Mouse (Mus musculus) adrenal gland, postnatal 36 days (tissue): ENCODE results near the gene Nr6a1. TPM values are rescaled to one million over a fixed set of nuclear protein-coding genes. Genes with fewer than 3 reads are reported as not detected.

Experiments used
- DNase-seq, 2 experiments: peaks; one replicate each; pipeline ENCODE4 v3.0.0; 2021; ENCODE audit warnings: mixed read lengths in 1 of 2
- total RNA-seq, 2 experiments: library from RNA; stranded (reverse); gene quantifications; 2 replicates each; pipeline ENCODE4 v1.2.3; 2021

The Nr6a1 gene
- total RNA-seq, 2 experiments from 2014 or later: 7.1 to 8.2 TPM

- no peak for DNase-seq
Observed at GRCm38 (mm10) chr2:38937396-38937795, 9.9 kb upstream of the Nr6a1 start.

GRCm38 (mm10) chr2:38936721-38937378 is 9.4 kb upstream of the Nr6a1 start:
- no peak for DNase-seq

GRCm38 (mm10) chr2:38934936-38935335 is 7.4 kb upstream of the Nr6a1 start:
- DNase-seq: no peak

- DNase-seq: no peak
Observed at GRCm38 (mm10) chr2:38933931-38934330, 6.4 kb upstream of the Nr6a1 start.

- peak; percentile 88 to 92 for DNase-seq
Observed at GRCm38 (mm10) chr2:38931851-38932667, 4.6 kb upstream of the Nr6a1 start, which contains the start of gene Olfml2a. Gene Olfml2a, plus strand, starts transcription at chr2:38931978.

- DNase-seq: no peak
Observed at GRCm38 (mm10) chr2:38930269-38930668, 2.8 kb upstream of the Nr6a1 start.

- peak; percentile 94 to 97 for DNase-seq
Observed at GRCm38 (mm10) chr2:38926145-38926891, 1.2 kb downstream of the Nr6a1 start.

- DNase-seq: peak; percentile 32 to 40
Observed at GRCm38 (mm10) chr2:38925171-38926080, 2.1 kb downstream of the Nr6a1 start.

GRCm38 (mm10) chr2:38924571-38924970 is 2.9 kb downstream of the Nr6a1 start:
- no peak for DNase-seq

- DNase-seq: no peak
Observed at GRCm38 (mm10) chr2:38923911-38924310, 3.6 kb downstream of the Nr6a1 start.

- DNase-seq: no peak
Observed at GRCm38 (mm10) chr2:38923471-38923870, 4.0 kb downstream of the Nr6a1 start.

GRCm38 (mm10) chr2:38921374-38921773 is 6.1 kb downstream of the Nr6a1 start:
- DNase-seq: no peak

GRCm38 (mm10) chr2:38916947-38917691 is 10.4 kb downstream of the Nr6a1 start:
- DNase-seq: no peak

- no peak for DNase-seq
Observed at GRCm38 (mm10) chr2:38914965-38915364, 12.5 kb downstream of the Nr6a1 start.

- DNase-seq: no peak
Observed at GRCm38 (mm10) chr2:38914517-38914916, 13.0 kb downstream of the Nr6a1 start.

GRCm38 (mm10) chr2:38908604-38909003 is 18.9 kb downstream of the Nr6a1 start:
- DNase-seq: no peak

GRCm38 (mm10) chr2:38906097-38906496 is 21.4 kb downstream of the Nr6a1 start:
- peak; percentile 61 to 64 for DNase-seq

- DNase-seq: no peak
Observed at GRCm38 (mm10) chr2:38904290-38904689, 23.2 kb downstream of the Nr6a1 start.

GRCm38 (mm10) chr2:38902866-38903265 is 24.6 kb downstream of the Nr6a1 start:
- no peak for DNase-seq

- no peak for DNase-seq
Observed at GRCm38 (mm10) chr2:38880907-38881672, 46.4 kb downstream of the Nr6a1 start.
